Mouse (Mus musculus): Measurements from ENCODE around the gene Ddb2. TPM values are rescaled to one million over a fixed set of nuclear protein-coding genes. Genes with fewer than 3 reads are reported as not detected.

The Ddb2 gene
- polyA plus RNA-seq (2012; rRNA removed), result 17.5 and 21.7 TPM in 2 replicates

GRCm38 (mm10) chr2:91236601-91237510, at the start of gene Ddb2:
Ddb2 (minus strand) TSS chr2:91236982.
- DNase-seq (ENCODE audit: low read depth), result peak; percentile 61

GRCm38 (mm10) chr2:91285885-91286505, 49.2 kb upstream of the Ddb2 start:
- no peak for DNase-seq (ENCODE audit: low read depth)

- DNase-seq (ENCODE audit: low read depth), result no peak
Observed at GRCm38 (mm10) chr2:91284375-91285199, 47.8 kb upstream of the Ddb2 start.

GRCm38 (mm10) chr2:91283972-91284371, 47.2 kb upstream of the Ddb2 start:
- DNase-seq (ENCODE audit: low read depth), result no peak

GRCm38 (mm10) chr2:91281366-91281765, 44.6 kb upstream of the Ddb2 start:
- DNase-seq (ENCODE audit: low read depth), result no peak

GRCm38 (mm10) chr2:91279372-91279755, 42.6 kb upstream of the Ddb2 start:
- no peak for DNase-seq (ENCODE audit: low read depth)

- no peak for DNase-seq (ENCODE audit: low read depth)
Observed at GRCm38 (mm10) chr2:91278749-91279371, 42.1 kb upstream of the Ddb2 start.

- no peak for DNase-seq (ENCODE audit: low read depth)
Observed at GRCm38 (mm10) chr2:91269687-91270133, 32.9 kb upstream of the Ddb2 start.

- DNase-seq (ENCODE audit: low read depth), result no peak
Observed at GRCm38 (mm10) chr2:91268706-91269105, 31.9 kb upstream of the Ddb2 start.

GRCm38 (mm10) chr2:91268042-91268441, 31.3 kb upstream of the Ddb2 start:
- no peak for DNase-seq (ENCODE audit: low read depth)

GRCm38 (mm10) chr2:91264711-91265681, 28.2 kb upstream of the Ddb2 start, which contains the start of gene Arfgap2:
Arfgap2 (plus strand) TSS chr2:91264974.
- peak; percentile 70 for DNase-seq (ENCODE audit: low read depth)

- no peak for DNase-seq (ENCODE audit: low read depth)
Observed at GRCm38 (mm10) chr2:91263692-91264660, 27.2 kb upstream of the Ddb2 start.

- no peak for DNase-seq (ENCODE audit: low read depth)
Observed at GRCm38 (mm10) chr2:91259493-91259892, 22.7 kb upstream of the Ddb2 start.

- no peak for DNase-seq (ENCODE audit: low read depth)
Observed at GRCm38 (mm10) chr2:91258830-91259229, 22.0 kb upstream of the Ddb2 start.

GRCm38 (mm10) chr2:91258054-91258453, 21.3 kb upstream of the Ddb2 start:
- no peak for DNase-seq (ENCODE audit: low read depth)

GRCm38 (mm10) chr2:91257126-91257980, 20.6 kb upstream of the Ddb2 start:
- DNase-seq (ENCODE audit: low read depth), result no peak

GRCm38 (mm10) chr2:91256256-91257125, 19.7 kb upstream of the Ddb2 start:
- DNase-seq (ENCODE audit: low read depth), result no peak
